Mouse (Mus musculus): ENCODE data around the gene 4930519P11Rik.

DNA sequence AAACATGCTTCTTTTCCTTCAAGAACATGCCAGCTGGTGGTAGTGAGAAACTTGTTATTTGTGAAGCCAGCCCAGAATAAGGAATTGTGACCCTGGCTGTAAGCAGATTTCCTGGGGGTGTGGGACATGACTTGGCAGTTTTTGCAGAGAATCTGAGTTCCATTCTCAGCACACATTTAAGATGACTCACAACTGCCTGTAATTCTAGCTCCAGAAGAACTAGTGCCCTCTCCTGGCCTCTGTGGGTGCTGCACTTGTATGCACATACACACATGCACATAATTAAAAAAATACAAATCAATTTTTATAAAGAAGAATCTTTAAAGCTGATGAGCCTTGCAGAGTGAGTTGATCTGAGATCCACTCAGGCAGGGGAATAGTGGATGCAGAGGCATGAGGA lies 10.9 kb upstream of the 4930519P11Rik start:
- TF ChIP-seq POLR2A (IDR thresholded peaks at IDR 0.05; ENCODE audit: low read depth, low read length), result no peak
- no peak for TF ChIP-seq CTCF (IDR thresholded peaks at IDR 0.05; ENCODE audit: borderline replicate concordance, insufficient read depth, low read length)
